Mouse (Mus musculus): Measurements from ENCODE around the gene Csrnp3. TPM values are rescaled to one million over a fixed set of nuclear protein-coding genes. Genes with fewer than 3 reads are reported as not detected.

Gene Csrnp3
- total and polyA plus RNA-seq, 3 experiments = 0.04 to 0.39 (median 0.34) TPM

DNA sequence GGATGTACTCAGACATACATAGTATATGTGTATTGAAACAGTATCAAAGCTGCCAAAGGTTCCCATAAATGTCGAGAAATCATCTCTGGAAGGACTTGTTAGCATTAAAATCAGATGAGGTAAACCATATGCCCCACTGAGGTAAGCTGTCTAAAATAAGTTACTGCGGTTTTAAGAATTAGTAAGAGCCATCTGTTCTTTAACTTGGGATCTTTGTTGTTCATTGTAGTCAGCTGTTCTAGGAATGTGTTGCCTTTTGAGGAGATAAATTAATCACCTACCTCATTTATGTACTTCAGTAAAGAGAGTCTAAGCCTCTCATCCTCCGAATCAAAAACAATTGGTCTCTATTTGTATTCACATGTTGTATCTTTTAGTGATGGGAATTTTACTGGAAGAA is 83.7 kb downstream of the Csrnp3 start:
- intact Hi-C loops (cut with DNase I) = no loop called here
- no peaks in the 10 kb centered on the region for H3K36me3 ChIP-seq (ENCODE audit: control insufficient read depth, insufficient read depth, low read length)
- H3K4me1 ChIP-seq (ENCODE audit: control insufficient read depth, insufficient read depth, low read length) = no peaks in the 10 kb centered on the region
- no peaks in the 10 kb centered on the region for H3K79me2 ChIP-seq (replicated peaks; ENCODE audit: control insufficient read depth, insufficient read depth, low read length)
- no peaks in the 10 kb centered on the region for H3K27me3 ChIP-seq (ENCODE audit: control insufficient read depth, insufficient read depth, low read length)
- TF ChIP-seq POLR2A (IDR thresholded peaks at IDR 0.05; ENCODE audit: insufficient read depth, low read depth, low read length) (no peak), EP300 (IDR thresholded peaks at IDR 0.05; ENCODE audit: insufficient read depth, low read depth, low read length) (no peak), CTCF (IDR thresholded peaks at IDR 0.05) (no peak)
- WGBS = 70% methylated on average over 3 of the region's 3 CpGs
- no peak overlapping the region for H3K9ac ChIP-seq (ENCODE audit: low read depth, low read length)
- no peak overlapping the region for H3K27ac ChIP-seq
- no peak for DNase-seq
- no peak overlapping the region for H3K4me3 ChIP-seq

GRCm38 (mm10) chr2:65929927-65930326 is 84.4 kb downstream of the Csrnp3 start:
- no peak overlapping the region for H3K4me3 ChIP-seq
- no peaks in the 10 kb centered on the region for H3K27me3 ChIP-seq (ENCODE audit: control insufficient read depth, insufficient read depth, low read length)
- no peaks in the 10 kb centered on the region for H3K4me1 ChIP-seq (ENCODE audit: control insufficient read depth, insufficient read depth, low read length)
- H3K36me3 ChIP-seq (ENCODE audit: control insufficient read depth, insufficient read depth, low read length) = no peaks in the 10 kb centered on the region
- intact Hi-C loops (cut with DNase I) = no loop called here
- no peak for TF ChIP-seq EP300 (IDR thresholded peaks at IDR 0.05; ENCODE audit: insufficient read depth, low read depth, low read length)
- TF ChIP-seq POLR2A (IDR thresholded peaks at IDR 0.05; ENCODE audit: insufficient read depth, low read depth, low read length) = no peak
- TF ChIP-seq CTCF (IDR thresholded peaks at IDR 0.05) = no peak
- no peaks in the 10 kb centered on the region for H3K79me2 ChIP-seq (replicated peaks; ENCODE audit: control insufficient read depth, insufficient read depth, low read length)
- WGBS = 46% methylated on average over 11 of the region's 11 CpGs
- H3K27ac ChIP-seq = no peak overlapping the region
- H3K9ac ChIP-seq (ENCODE audit: low read depth, low read length) = no peak overlapping the region
- no peak for DNase-seq

GRCm38 (mm10) chr2:65931313-65931712 is 85.7 kb downstream of the Csrnp3 start:
- 76% methylated on average over 7 of the region's 7 CpGs for WGBS
- Histone ChIP-seq H3K27ac (no peak overlapping the region), H3K79me2 (replicated peaks; ENCODE audit: control insufficient read depth, insufficient read depth, low read length) (0 out of 2 replicates have a peak, but pooled peaks cover 4% of the 10 kb centered on the region), H3K4me1 (ENCODE audit: control insufficient read depth, insufficient read depth, low read length) (no peaks in the 10 kb centered on the region), H3K9ac (ENCODE audit: low read depth, low read length) (no peak overlapping the region), H3K4me3 (peak overlapping the region; percentile 46), H3K36me3 (ENCODE audit: control insufficient read depth, insufficient read depth, low read length) (no peaks in the 10 kb centered on the region), H3K27me3 (ENCODE audit: control insufficient read depth, insufficient read depth, low read length) (no peaks in the 10 kb centered on the region)
- no peak for DNase-seq
- intact Hi-C loops (cut with DNase I) = no loop called here
- TF ChIP-seq POLR2A (IDR thresholded peaks at IDR 0.05; ENCODE audit: insufficient read depth, low read depth, low read length) (no peak), EP300 (IDR thresholded peaks at IDR 0.05; ENCODE audit: insufficient read depth, low read depth, low read length) (no peak), CTCF (IDR thresholded peaks at IDR 0.05) (no peak)

DNA sequence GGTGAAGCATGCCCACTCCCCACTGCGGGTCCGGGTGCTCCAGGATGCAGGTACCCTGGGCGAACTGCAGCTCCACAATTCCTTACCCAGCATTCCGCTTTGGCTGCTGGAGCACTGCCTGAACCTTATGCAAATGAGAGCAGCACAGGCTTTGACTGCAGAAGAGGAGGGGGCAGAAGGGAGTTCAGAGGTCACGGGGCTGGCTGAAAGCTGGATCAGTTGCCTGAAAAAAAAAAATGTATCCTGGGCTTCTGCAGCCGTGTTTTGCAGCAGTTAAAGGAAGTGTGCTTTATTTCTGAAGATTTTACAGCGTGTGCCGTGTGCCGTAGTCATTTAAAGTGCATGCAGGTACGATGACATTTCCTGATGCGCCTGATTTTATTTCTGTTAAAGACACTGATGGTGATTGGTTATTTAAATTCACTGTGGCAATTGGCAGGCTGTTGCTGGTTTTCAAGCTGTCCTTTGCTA is 86.3 kb downstream of the Csrnp3 start:
- WGBS = 4% methylated on average over 11 of the region's 11 CpGs
- Histone ChIP-seq H3K36me3 (ENCODE audit: control insufficient read depth, insufficient read depth, low read length) (no peaks in the 10 kb centered on the region), H3K4me1 (ENCODE audit: control insufficient read depth, insufficient read depth, low read length) (no peaks in the 10 kb centered on the region), H3K27ac (no peak overlapping the region), H3K27me3 (ENCODE audit: control insufficient read depth, insufficient read depth, low read length) (no peaks in the 10 kb centered on the region), H3K4me3 (peak overlapping the region; percentile 46), H3K9ac (ENCODE audit: low read depth, low read length) (0 out of 2 replicates have a peak overlapping the region, but pooled peaks have one; percentile 31), H3K79me2 (replicated peaks; ENCODE audit: control insufficient read depth, insufficient read depth, low read length) (0 out of 2 replicates have a peak, but pooled peaks cover 4% of the 10 kb centered on the region)
- DNase-seq = peak; percentile 11 to 24
- intact Hi-C loops (cut with DNase I) = no loop called here
- TF ChIP-seq CTCF (IDR thresholded peaks at IDR 0.05) (no peak), POLR2A (IDR thresholded peaks at IDR 0.05; ENCODE audit: insufficient read depth, low read depth, low read length) (no peak), EP300 (IDR thresholded peaks at IDR 0.05; ENCODE audit: insufficient read depth, low read depth, low read length) (no peak)

- H3K36me3 ChIP-seq (ENCODE audit: control insufficient read depth, insufficient read depth, low read length) = no peaks in the 10 kb centered on the region
Measured at GRCm38 (mm10) chr2:65934099-65934498, 88.5 kb downstream of the Csrnp3 start.

GRCm38 (mm10) chr2:65938900-65939299 is 93.3 kb downstream of the Csrnp3 start:
- Histone ChIP-seq H3K9ac (ENCODE audit: low read depth, low read length) (no peak overlapping the region), H3K4me3 (no peak overlapping the region), H3K79me2 (replicated peaks; ENCODE audit: control insufficient read depth, insufficient read depth, low read length) (0 out of 2 replicates have a peak, but pooled peaks cover 4% of the 10 kb centered on the region), H3K27ac (no peak overlapping the region), H3K36me3 (ENCODE audit: control insufficient read depth, insufficient read depth, low read length) (no peaks in the 10 kb centered on the region), H3K4me1 (ENCODE audit: control insufficient read depth, insufficient read depth, low read length) (no peaks in the 10 kb centered on the region), H3K27me3 (ENCODE audit: control insufficient read depth, insufficient read depth, low read length) (no peaks in the 10 kb centered on the region)
- no peak for DNase-seq
- WGBS = 52% methylated on average over 3 of the region's 3 CpGs
- no peak for TF ChIP-seq CTCF (IDR thresholded peaks at IDR 0.05)
- intact Hi-C loops (cut with DNase I) = no loop called here

More at GRCm38 (mm10) chr2:65934099-65934498, 88.5 kb downstream of the Csrnp3 start:
- Histone ChIP-seq H3K4me3 (no peak overlapping the region), H3K9ac (ENCODE audit: low read depth, low read length) (no peak overlapping the region), H3K27ac (no peak overlapping the region), H3K79me2 (replicated peaks; ENCODE audit: control insufficient read depth, insufficient read depth, low read length) (0 out of 2 replicates have a peak, but pooled peaks cover 4% of the 10 kb centered on the region), H3K4me1 (ENCODE audit: control insufficient read depth, insufficient read depth, low read length) (no peaks in the 10 kb centered on the region), H3K27me3 (ENCODE audit: control insufficient read depth, insufficient read depth, low read length) (no peaks in the 10 kb centered on the region)
- 69% methylated on average over 2 of the region's 2 CpGs for WGBS
- TF ChIP-seq POLR2A (IDR thresholded peaks at IDR 0.05; ENCODE audit: insufficient read depth, low read depth, low read length) (no peak), CTCF (IDR thresholded peaks at IDR 0.05) (no peak), EP300 (IDR thresholded peaks at IDR 0.05; ENCODE audit: insufficient read depth, low read depth, low read length) (no peak)
- no peak for DNase-seq
- intact Hi-C loops (cut with DNase I) = no loop called here
